Mouse (Mus musculus) MEL-GATA-1-ER (cell line): ENCODE data around the gene Gtf2h1.
"Not testable (repeated sequence)": the region's sequence is repeated elsewhere in the genome, so short reads cannot be mapped to it uniquely, and the experiment has no call there.

Source experiments
- DNase-seq: peaks from one replicate; pipeline ENCODE4 v3.0.0-alpha.2; 2012; ENCODE audit warnings: low read depth; ENCODE audit errors: extremely low read depth

Gtf2h1 gene

GRCm38 (mm10) chr7:46795287-46796205 lies at the start of gene Gtf2h1, which contains the start of gene Hps5:
Gene Gtf2h1, plus strand, starts transcription at chr7:46796103.
Gene Hps5, minus strand, starts transcription at chr7:46796064.
- peak; percentile 85 for DNase-seq

- no peak for DNase-seq
Measured at GRCm38 (mm10) chr7:46746381-46746780, 49.5 kb upstream of the Gtf2h1 start.

- DNase-seq = no peak
Measured at GRCm38 (mm10) chr7:46748459-46748858, 47.4 kb upstream of the Gtf2h1 start.

GRCm38 (mm10) chr7:46751490-46751889 lies 44.4 kb upstream of the Gtf2h1 start, which contains the start of gene Saa2:
Gene Saa2, plus strand, starts transcription at chr7:46751790.
- DNase-seq = no peak

- DNase-seq = no peak
Measured at GRCm38 (mm10) chr7:46761049-46761795, 34.7 kb upstream of the Gtf2h1 start.

GRCm38 (mm10) chr7:46762601-46763000 lies 33.3 kb upstream of the Gtf2h1 start:
- no peak for DNase-seq

GRCm38 (mm10) chr7:46764672-46765071 lies 31.2 kb upstream of the Gtf2h1 start:
- no peak for DNase-seq

GRCm38 (mm10) chr7:46767371-46767770 lies 28.5 kb upstream of the Gtf2h1 start:
- DNase-seq = no peak

- no peak for DNase-seq
Measured at GRCm38 (mm10) chr7:46768451-46768850, 27.5 kb upstream of the Gtf2h1 start.

- DNase-seq = no peak
Measured at GRCm38 (mm10) chr7:46770706-46771105, 25.2 kb upstream of the Gtf2h1 start.

- no peak for DNase-seq
Measured at GRCm38 (mm10) chr7:46789177-46789849, 6.6 kb upstream of the Gtf2h1 start.

GRCm38 (mm10) chr7:46793871-46794270 lies 2.0 kb upstream of the Gtf2h1 start:
- no peak for DNase-seq

- no peak for DNase-seq
Measured at GRCm38 (mm10) chr7:46796206-46796679, 340 bp downstream of the Gtf2h1 start.

- no peak for DNase-seq
Measured at GRCm38 (mm10) chr7:46796779-46797178, 876 bp downstream of the Gtf2h1 start.

- DNase-seq = no peak
Measured at GRCm38 (mm10) chr7:46810325-46810724, 14.4 kb downstream of the Gtf2h1 start.

GRCm38 (mm10) chr7:46814012-46814411 lies 18.1 kb downstream of the Gtf2h1 start:
- DNase-seq = no peak

- DNase-seq = not testable (repeated sequence)
Measured at GRCm38 (mm10) chr7:46820876-46821632, 25.2 kb downstream of the Gtf2h1 start.

GRCm38 (mm10) chr7:46827046-46827802 lies 31.3 kb downstream of the Gtf2h1 start:
- DNase-seq = no peak

GRCm38 (mm10) chr7:46827803-46828184 lies 31.9 kb downstream of the Gtf2h1 start:
- no peak for DNase-seq

GRCm38 (mm10) chr7:46829911-46830310 lies 34.0 kb downstream of the Gtf2h1 start:
- no peak for DNase-seq
